Mouse (Mus musculus): ENCODE measurements around the gene Tnnt1.
A peak's percentile ranks its signal among the peaks of the same experiment; 100 is the strongest.

The Tnnt1 gene

GRCm38 (mm10) chr7:4522292-4522691, 6.1 kb upstream of the Tnnt1 start:
- DNase-seq (ENCODE audit: low read depth, low spot score): no peak

GRCm38 (mm10) chr7:4521231-4522003, 5.2 kb upstream of the Tnnt1 start:
- DNase-seq (ENCODE audit: low read depth, low spot score): peak; percentile 60

- DNase-seq (ENCODE audit: low read depth, low spot score): no peak
Observed at GRCm38 (mm10) chr7:4518487-4518886, 2.3 kb upstream of the Tnnt1 start.

GRCm38 (mm10) chr7:4515853-4516252, 329 bp downstream of the Tnnt1 start:
- DNase-seq (ENCODE audit: low read depth, low spot score): peak; percentile 33

GRCm38 (mm10) chr7:4513829-4514712, 2.1 kb downstream of the Tnnt1 start:
- DNase-seq (ENCODE audit: low read depth, low spot score): no peak

- DNase-seq (ENCODE audit: low read depth, low spot score): peak; percentile 80
Observed at GRCm38 (mm10) chr7:4513236-4513635, 2.9 kb downstream of the Tnnt1 start.

- DNase-seq (ENCODE audit: low read depth, low spot score): no peak
Observed at GRCm38 (mm10) chr7:4511489-4512224, 4.5 kb downstream of the Tnnt1 start.

GRCm38 (mm10) chr7:4509863-4510608, 6.1 kb downstream of the Tnnt1 start:
- DNase-seq (ENCODE audit: low read depth, low spot score): peak; percentile 90

- no peak for DNase-seq (ENCODE audit: low read depth, low spot score)
Observed at GRCm38 (mm10) chr7:4508739-4509116, 7.5 kb downstream of the Tnnt1 start.

GRCm38 (mm10) chr7:4508062-4508738, 8.0 kb downstream of the Tnnt1 start:
- peak; percentile 86 for DNase-seq (ENCODE audit: low read depth, low spot score)

GRCm38 (mm10) chr7:4507220-4507619, 9.0 kb downstream of the Tnnt1 start:
- peak; percentile 61 for DNase-seq (ENCODE audit: low read depth, low spot score)

- DNase-seq (ENCODE audit: low read depth, low spot score): no peak
Observed at GRCm38 (mm10) chr7:4504646-4505435, 11.3 kb downstream of the Tnnt1 start.

GRCm38 (mm10) chr7:4503858-4504257, 12.3 kb downstream of the Tnnt1 start:
- no peak for DNase-seq (ENCODE audit: low read depth, low spot score)

- no peak for DNase-seq (ENCODE audit: low read depth, low spot score)
Observed at GRCm38 (mm10) chr7:4503100-4503499, 13.1 kb downstream of the Tnnt1 start.

GRCm38 (mm10) chr7:4502421-4503090, 13.6 kb downstream of the Tnnt1 start:
- DNase-seq (ENCODE audit: low read depth, low spot score): peak; percentile 78

GRCm38 (mm10) chr7:4501558-4502397, 14.4 kb downstream of the Tnnt1 start, which contains the start of gene Ppp1r12c:
Gene Ppp1r12c (minus strand): TSS chr7:4501680.
- peak; percentile 92 for DNase-seq (ENCODE audit: low read depth, low spot score)

- DNase-seq (ENCODE audit: low read depth, low spot score): peak; percentile 32
Observed at GRCm38 (mm10) chr7:4500892-4501471, 15.2 kb downstream of the Tnnt1 start.

GRCm38 (mm10) chr7:4499034-4499433, 17.1 kb downstream of the Tnnt1 start:
- DNase-seq (ENCODE audit: low read depth, low spot score): no peak
